Mouse (Mus musculus) hindbrain, embryonic 16.5 days (tissue): ENCODE measurements around the gene Itsn2. TPM values are rescaled to one million over a fixed set of nuclear protein-coding genes. Genes with fewer than 3 reads are reported as not detected.
"Not testable (repeated sequence)": the region's sequence is repeated elsewhere in the genome, so short reads cannot be mapped to it uniquely, and the experiment has no call there.

ENCODE experiments used
- ATAC-seq: fragments of 200-750 bp; cut with Nextera tagmentation; 2 replicates; pipeline ENCODE4 v1.8.0; 2017; ENCODE audit warnings: moderate TSS enrichment, moderate library complexity
- H3K27ac ChIP-seq: fragments of 300-500 bp; sonication (generic); 2 replicates; pipeline ENCODE4 v1.5.1; 2014; ENCODE audit warnings: low read depth, mild to moderate bottlenecking, control low read depth, low read length, moderate library complexity
- H3K27me3 ChIP-seq: fragments of 300-500 bp; sonication (generic); replicated peaks from 2 replicates; pipeline ENCODE4 v1.6.1; 2014; ENCODE audit warnings: low read length; ENCODE audit not compliant: control insufficient read depth, insufficient read depth
- H3K36me3 ChIP-seq: fragments of 300-500 bp; sonication (generic); 2 replicates; pipeline ENCODE4 v1.6.1; 2014; ENCODE audit warnings: mild to moderate bottlenecking, low read length, moderate library complexity, mixed read lengths; ENCODE audit not compliant: control insufficient read depth, insufficient read depth
- H3K4me1 ChIP-seq: fragments of 300-500 bp; sonication (generic); 2 replicates; pipeline ENCODE4 v1.6.1; 2014; ENCODE audit warnings: low read depth, low read length; ENCODE audit not compliant: control insufficient read depth, insufficient read depth
- H3K4me2 ChIP-seq: fragments of 300-500 bp; sonication (generic); 2 replicates; pipeline ENCODE4 v1.6.1; 2014; ENCODE audit warnings: mild to moderate bottlenecking, low read length, control low read depth, moderate library complexity
- H3K4me3 ChIP-seq: fragments of 300-500 bp; sonication (generic); 2 replicates; pipeline ENCODE4 v1.5.1; 2014; ENCODE audit warnings: mild to moderate bottlenecking, low read length, control low read depth, moderate library complexity
- H3K9ac ChIP-seq: fragments of 300-500 bp; sonication (generic); 2 replicates; pipeline ENCODE4 v1.6.1; 2014; ENCODE audit warnings: low read depth, mild to moderate bottlenecking, control low read depth, low read length, moderate library complexity
- H3K9me3 ChIP-seq: fragments of 300-500 bp; sonication (generic); 2 replicates; pipeline ENCODE4 v1.6.1; 2014; ENCODE audit warnings: mild to moderate bottlenecking, low read length, moderate library complexity; ENCODE audit not compliant: control insufficient read depth
- WGBS: fragments of 180-500 bp; shearing (Covaris S2); extraction: QIAGEN DNeasy Blood & Tissue Kit; methylation state at CpG from one replicate; pipeline ENCODE4 v1.1.7; 2014; 5-methylcytosine and 5-hydroxymethylcytosine counted together
- polyA plus RNA-seq: library from polyadenylated mRNA; unstranded; fragments of >200 nt; fragmentation: Nextera tagmentation; extraction: Ambion mirVana; gene quantifications from 2 replicates; pipeline ENCODE4 v1.2.1, GENCODE M21; 2015

The Itsn2 gene
- polyA plus RNA-seq, 1 experiment from 2014 or later, result 24.4 TPM

DNA sequence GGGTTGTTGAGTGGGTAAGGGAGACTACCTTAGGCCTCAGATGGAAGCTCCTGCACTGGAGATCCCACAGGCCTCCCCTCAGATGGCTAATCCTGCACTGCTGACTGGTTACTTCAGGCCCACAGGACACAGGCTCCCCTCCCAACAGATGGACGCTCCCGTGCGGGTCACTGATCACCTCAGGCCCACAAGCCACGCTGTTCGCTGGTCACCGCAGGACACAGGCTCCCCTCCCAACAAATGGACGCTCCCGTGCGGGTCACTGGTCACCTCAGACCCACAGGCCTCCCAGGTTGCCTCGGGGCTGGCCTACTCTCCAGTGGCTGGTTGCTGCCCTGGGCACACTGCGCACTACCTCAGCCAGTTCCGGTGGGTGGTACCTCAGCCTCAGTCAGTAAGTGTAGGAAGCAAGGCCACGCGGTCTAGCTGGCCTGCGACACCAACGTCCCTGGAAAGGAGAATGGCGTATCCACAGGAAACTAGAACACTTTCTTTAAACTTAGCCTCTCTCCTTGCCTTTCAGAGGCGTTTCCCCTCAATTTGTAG is 145.7 kb downstream of the Itsn2 start, which contains the start of gene Fam228a:
Gene Fam228a (minus strand): TSS at position 400 of the 546 bp plus-strand sequence.
- Histone ChIP-seq H3K4me2 (no peak within 1 kb of the TSS), H3K9me3 (no peaks in the 10 kb centered on the region), H3K36me3 (no peaks in the 10 kb centered on the region), H3K4me1 (no peaks in the 10 kb centered on the region), H3K4me3 (no peak within 1 kb of the TSS), H3K9ac (no peak within 1 kb of the TSS), H3K27me3 (no peaks in the 10 kb centered on the region), H3K27ac (no peak within 1 kb of the TSS)
- 89% methylated on average over 18 of the region's 18 CpGs for WGBS
- no peak for ATAC-seq

DNA sequence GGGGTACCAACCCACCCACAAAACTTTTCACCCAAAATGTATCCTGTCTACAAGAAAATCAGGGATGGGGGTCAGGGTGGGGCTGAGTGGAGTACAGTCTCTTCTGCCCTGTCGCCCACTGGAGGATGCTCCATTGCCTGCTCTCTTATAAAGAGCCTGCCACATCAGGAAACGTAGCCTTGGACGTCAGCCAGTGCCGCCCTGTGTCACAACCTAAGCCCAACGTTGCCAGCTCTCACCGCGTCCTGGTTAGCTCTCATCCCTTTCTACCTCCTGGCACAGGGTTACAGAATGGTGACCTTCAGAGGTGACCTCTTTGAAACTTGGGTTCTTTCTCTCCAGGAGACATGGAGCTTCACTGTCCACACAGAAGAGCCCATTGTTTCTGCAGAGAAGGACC is 148.4 kb downstream of the Itsn2 start:
- Histone ChIP-seq H3K9me3 (no peaks in the 10 kb centered on the region), H3K9ac (no peak overlapping the region), H3K36me3 (no peaks in the 10 kb centered on the region), H3K4me2 (no peak overlapping the region), H3K4me1 (no peaks in the 10 kb centered on the region), H3K27me3 (no peaks in the 10 kb centered on the region), H3K4me3 (no peak overlapping the region), H3K27ac (no peak overlapping the region)
- ATAC-seq, result no peak
- 69% methylated on average over 7 of the region's 7 CpGs for WGBS

DNA sequence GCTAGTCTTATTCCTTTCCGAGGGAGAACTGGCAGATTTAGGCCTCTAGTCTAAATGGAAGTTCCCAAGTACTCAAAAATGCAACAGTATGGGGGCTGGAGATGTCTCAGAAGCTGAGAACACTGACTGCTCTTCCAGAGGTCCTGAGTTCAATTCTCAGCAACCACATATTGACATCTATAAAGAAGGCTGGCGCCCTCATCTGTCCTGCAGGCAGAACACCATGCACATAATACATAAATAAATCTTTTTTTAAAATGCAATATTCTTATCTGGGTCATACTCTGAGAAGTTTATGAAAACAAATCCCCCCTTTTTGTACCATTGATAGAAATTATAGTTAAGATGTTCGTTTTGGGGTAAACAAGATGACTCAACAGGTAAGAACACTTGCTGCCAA is 149.7 kb downstream of the Itsn2 start:
- no peak for ATAC-seq
- Histone ChIP-seq H3K4me3 (no peak overlapping the region), H3K4me2 (no peak overlapping the region), H3K27me3 (no peaks in the 10 kb centered on the region), H3K9me3 (no peaks in the 10 kb centered on the region), H3K4me1 (no peaks in the 10 kb centered on the region), H3K27ac (no peak overlapping the region), H3K36me3 (no peaks in the 10 kb centered on the region), H3K9ac (no peak overlapping the region)
- 93% methylated on average over 3 of the region's 3 CpGs for WGBS

DNA sequence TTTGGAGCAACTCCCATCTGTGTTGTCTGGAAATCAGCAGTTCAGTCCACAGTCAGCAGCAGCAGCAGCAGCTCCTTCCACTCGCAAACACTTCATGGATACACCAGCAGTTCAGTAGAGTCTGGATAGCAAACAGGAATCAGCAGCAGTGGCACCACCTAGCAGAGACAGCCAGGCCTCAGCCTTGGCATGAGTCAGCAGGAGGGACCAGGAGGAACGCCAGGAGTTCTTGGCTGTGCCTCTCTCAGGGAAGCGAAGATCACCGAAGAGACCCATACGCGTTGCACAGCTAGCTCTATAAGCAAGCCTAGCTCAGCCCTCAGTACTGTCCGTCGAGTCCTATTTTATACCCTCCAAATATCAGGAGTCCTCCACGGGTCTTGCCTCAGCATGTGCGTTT is 152.0 kb downstream of the Itsn2 start:
- Histone ChIP-seq H3K4me1 (no peaks in the 10 kb centered on the region), H3K9me3 (no peaks in the 10 kb centered on the region), H3K4me3 (no peak overlapping the region), H3K36me3 (no peaks in the 10 kb centered on the region), H3K4me2 (no peak overlapping the region), H3K27ac (no peak overlapping the region), H3K27me3 (no peaks in the 10 kb centered on the region), H3K9ac (no peak overlapping the region)
- ATAC-seq, result no peak
- 95% methylated on average over 10 of the region's 10 CpGs for WGBS

DNA sequence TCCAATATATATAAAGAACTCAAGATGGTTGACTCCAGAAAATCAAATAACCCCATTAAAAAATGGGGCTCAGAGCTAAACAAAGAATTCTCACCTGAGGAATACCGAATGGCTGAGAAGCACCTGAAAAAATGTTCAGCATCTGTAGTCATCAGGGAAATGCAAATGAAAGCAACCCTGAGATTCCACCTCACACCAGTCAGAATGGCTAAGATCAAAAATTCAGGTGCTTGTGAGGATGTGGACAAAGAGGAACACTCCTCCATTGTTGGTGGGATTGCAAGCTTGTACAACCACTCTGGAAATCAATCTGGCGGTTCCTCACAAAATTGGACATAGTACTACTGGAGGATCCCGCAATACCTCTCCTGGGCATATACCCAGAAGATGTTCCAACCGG is 162.0 kb downstream of the Itsn2 start:
- ATAC-seq, result not testable (repeated sequence)
- WGBS, result 91% methylated on average over 4 of the region's 4 CpGs

DNA sequence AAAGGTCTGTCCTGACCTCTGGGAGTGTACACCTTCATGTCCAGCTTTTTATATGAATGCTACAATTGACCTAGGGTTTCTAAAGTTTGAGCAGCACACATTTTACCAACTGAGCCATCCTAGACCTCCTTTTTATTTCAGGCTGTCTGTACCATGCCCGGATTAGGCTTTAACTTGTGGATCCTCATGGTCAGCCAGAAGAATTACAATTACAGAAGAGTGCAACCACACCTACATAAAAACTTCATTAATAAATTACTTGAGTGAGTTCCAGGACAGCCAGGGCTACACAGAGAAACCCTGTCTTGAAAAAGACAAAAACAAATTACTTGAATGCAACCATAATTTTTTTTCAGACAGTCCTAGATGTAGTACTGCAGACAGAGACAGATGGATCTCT is 164.6 kb downstream of the Itsn2 start:
- no peak for ATAC-seq
- WGBS, result 89% methylated on average over 1 of the region's 1 CpGs
- H3K9ac ChIP-seq, result no peak overlapping the region

More for the DNA sequence above, 162.0 kb downstream of the Itsn2 start:
- not testable (repeated sequence) for H3K4me1 ChIP-seq, H3K9me3 ChIP-seq, H3K27me3 ChIP-seq, H3K9ac ChIP-seq, H3K4me2 ChIP-seq, H3K4me3 ChIP-seq, H3K36me3 ChIP-seq, H3K27ac ChIP-seq

More for the DNA sequence above, 164.6 kb downstream of the Itsn2 start:
- Histone ChIP-seq H3K9me3 (no peaks in the 10 kb centered on the region), H3K4me1 (no peaks in the 10 kb centered on the region), H3K27ac (no peak overlapping the region), H3K4me3 (no peak overlapping the region), H3K27me3 (no peaks in the 10 kb centered on the region), H3K36me3 (no peaks in the 10 kb centered on the region), H3K4me2 (no peak overlapping the region)

Other genes starting within 250 kb of the Itsn2 start
- 11.5 and 12.4 TPM in 2 replicates for gene Ncoa1, start 115.5 kb upstream of the Itsn2 start, polyA plus RNA-seq
- not detected in 2 replicates for gene Gm3625, start 289 bp downstream of the Itsn2 start, polyA plus RNA-seq
- gene Fam228a, start 145.8 kb downstream of the Itsn2 start, polyA plus RNA-seq, result 0.77 and 1.1 TPM in 2 replicates
- 14.2 and 15.5 TPM in 2 replicates for gene Pfn4, start 176.4 kb downstream of the Itsn2 start, polyA plus RNA-seq
- 6.6 and 7.0 TPM in 2 replicates for gene Fam228b, start 176.6 kb downstream of the Itsn2 start, polyA plus RNA-seq
- gene Sf3b6, start 224.9 kb downstream of the Itsn2 start, polyA plus RNA-seq, result 163 and 189 TPM in 2 replicates
- gene Fkbp1b, start 249.0 kb downstream of the Itsn2 start, polyA plus RNA-seq, result 64.0 and 80.0 TPM in 2 replicates